Comparison of ENCODE assay signal across 16 mouse cellular contexts in genomic region chr1:13424524-13424923, GRCm38 (mm10).
"Had no signal": no experiment of that assay in that cellular context is flagged by ENCODE, and none has a peak within 500 bp of the region (broad histone marks: within the 10 kb centered on the region; RNA-seq: fewer than 3 reads in every experiment).

No protein-coding gene starts in this region.

- H3K4me3 ChIP-seq: limb, embryonic 12.5 days; liver, embryonic 13.5 days; lung, embryonic 15.5 days; midbrain, embryonic 13.5 days; myocyte; neural tube, embryonic 12.5 days had no signal

- H3K27me3 ChIP-seq: limb, embryonic 12.5 days; liver, embryonic 13.5 days; lung, embryonic 15.5 days; neural tube, embryonic 12.5 days had no signal

- ATAC-seq: liver, postnatal 0 days; midbrain, embryonic 13.5 days had no signal

- DNase-seq: kidney, postnatal 36 days; layer of hippocampus, adult 9-11 months; layer of hippocampus, postnatal 36 days; liver; liver, embryonic 13.5 days; liver, postnatal 0 days; lung, postnatal 14 days; thymus, adult 18-20 months; thymus, postnatal 14 days had no signal

- H3K27ac ChIP-seq: kidney, postnatal 0 days; limb, embryonic 12.5 days; liver, embryonic 13.5 days; lung, embryonic 15.5 days; macrophage; midbrain, embryonic 13.5 days; neural tube, embryonic 12.5 days had no signal

- H3K9ac ChIP-seq: limb, embryonic 12.5 days; liver, embryonic 13.5 days; liver, postnatal 0 days; lung, embryonic 15.5 days; midbrain, embryonic 13.5 days; neural tube, embryonic 12.5 days had no signal

- H3K36me3 ChIP-seq: limb, embryonic 12.5 days; liver, embryonic 13.5 days; lung, embryonic 15.5 days; midbrain, embryonic 13.5 days; neural tube, embryonic 12.5 days had no signal

- H3K4me2 ChIP-seq: limb, embryonic 12.5 days; liver, embryonic 13.5 days; lung, embryonic 15.5 days; midbrain, embryonic 13.5 days; neural tube, embryonic 12.5 days had no signal

- H3K9me3 ChIP-seq: limb, embryonic 12.5 days; liver, embryonic 13.5 days; lung, embryonic 15.5 days; midbrain, embryonic 13.5 days; neural tube, embryonic 12.5 days had no signal
